Mouse (Mus musculus) CH12.LX (cell line): ENCODE measurements at regions not wholly inside any gene's neighbourhood (a gene's known extent, or its start where the extent isn't known, plus 50 kb on each side); places are given as distances from the start of the nearest gene placed in this dataset.

Source experiments
- CTCF ChIP-seq, 2 experiments: IDR thresholded peaks in 1 of 2; conservative IDR thresholded peaks in 1 of 2; 2 replicates each; pipeline ENCODE4 v1.5.1; 2011 to 2012; ENCODE audit warnings: low read depth in 2 of 2, low read length in 2 of 2, improper control_type of control experiment in 1 of 2, inconsistent platforms in 1 of 2, mild to moderate bottlenecking in 1 of 2, moderate library complexity in 1 of 2
- GABPA ChIP-seq: IDR thresholded peaks from 2 replicates; pipeline ENCODE4 v1.6.1; 2012; ENCODE audit warnings: low read depth, low read length, improper control_type of control experiment, inconsistent platforms; ENCODE audit not compliant: insufficient replicate concordance
- HCFC1 ChIP-seq: IDR thresholded peaks from 2 replicates; pipeline ENCODE4 v1.6.1; 2012; ENCODE audit warnings: low read depth, mild to moderate bottlenecking, inconsistent platforms, low read length, improper control_type of control experiment
- KAT2A ChIP-seq: IDR thresholded peaks from 2 replicates; pipeline ENCODE4 v1.6.1; 2012; ENCODE audit warnings: low read length, improper control_type of control experiment, inconsistent platforms; ENCODE audit not compliant: insufficient replicate concordance
- MAZ ChIP-seq: IDR thresholded peaks from 2 replicates; pipeline ENCODE4 v1.6.1; 2012; ENCODE audit warnings: low read depth, mild to moderate bottlenecking, inconsistent platforms, low read length, improper control_type of control experiment, moderate library complexity
- MEF2A ChIP-seq: IDR thresholded peaks from 2 replicates; pipeline ENCODE4 v1.6.1; 2014; ENCODE audit warnings: low read depth, mild to moderate bottlenecking, inconsistent platforms, low read length, improper control_type of control experiment, borderline replicate concordance
- NELFE ChIP-seq: IDR thresholded peaks from 2 replicates; pipeline ENCODE4 v1.6.1; 2011; ENCODE audit warnings: low read depth, low read length, improper control_type of control experiment
- POLR2A ChIP-seq: IDR thresholded peaks from 2 replicates; pipeline ENCODE4 v1.6.1; 2011; ENCODE audit warnings: low read depth, mild to moderate bottlenecking, improper control_type of control experiment, low read length
- RAD21 ChIP-seq: IDR thresholded peaks from 2 replicates; pipeline ENCODE4 v1.6.1; 2011; ENCODE audit warnings: low read depth, mild to moderate bottlenecking, low read length, improper control_type of control experiment, moderate library complexity
- TBP ChIP-seq: conservative IDR thresholded peaks from 2 replicates; pipeline ENCODE4 v1.6.1; 2011; ENCODE audit warnings: low read depth, low read length, improper control_type of control experiment
- ZNF384 ChIP-seq: IDR thresholded peaks from 2 replicates; pipeline ENCODE4 v1.6.1; 2012; ENCODE audit warnings: low read depth, low read length, improper control_type of control experiment, inconsistent platforms

GRCm38 (mm10) chr11:27753212-27753912, 586.3 kb downstream of the Gm6685 start:
- peak; percentile 41 to 51 for TF ChIP-seq CTCF (conservative IDR thresholded peaks at IDR 0.05 in 1 of 2, IDR thresholded peaks at IDR 0.05 in 1 of 2; ENCODE audit: low read depth in 2 of 2, low read length in 2 of 2)
- no peak for TF ChIP-seq MAZ
- no peak for TF ChIP-seq POLR2A
- no peak for TF ChIP-seq KAT2A
- TF ChIP-seq MEF2A, result no peak
- TF ChIP-seq HCFC1, result no peak
- no peak for TF ChIP-seq TBP
- TF ChIP-seq ZNF384, result no peak
- peak; percentile 35 for TF ChIP-seq RAD21
- TF ChIP-seq GABPA, result no peak
- no peak for TF ChIP-seq NELFE
